Comparison of ENCODE assay signal across 10 mouse cellular contexts in genomic region chr3:20776128-20776963, GRCm38 (mm10).
DNase-seq lines count a peak whose midpoint lies in the region; ATAC-seq and TF ChIP-seq lines count a peak whose summit lies in the region.
"Had no signal": no experiment of that assay in that cellular context is flagged by ENCODE, and none has a peak within 500 bp of the region (broad histone marks: within the 10 kb centered on the region; RNA-seq: fewer than 3 reads in every experiment).

No protein-coding gene starts in this region.

- no peak for TF ChIP-seq CTCF in cortical plate, adult 2 months (IDR thresholded peaks at IDR 0.05; ENCODE audit: extremely low read depth, insufficient read depth, low read length)
- TF ChIP-seq CTCF in forebrain, postnatal 0 days (IDR thresholded peaks at IDR 0.05; ENCODE audit: low read depth): no peak
- no peak for TF ChIP-seq CTCF in thymus, adult 2 months (IDR thresholded peaks at IDR 0.05; ENCODE audit: borderline replicate concordance, control insufficient read depth, extremely low read depth, insufficient read depth, low read length, poor library complexity)

- no peaks in the 10 kb centered on the region for H3K27me3 ChIP-seq in forebrain, postnatal 0 days (ENCODE audit: insufficient read depth, low read length)
- H3K27me3 ChIP-seq in neural tube, embryonic 14.5 days (ENCODE audit: control insufficient read depth, insufficient read depth, low read length): no peaks in the 10 kb centered on the region
- H3K27me3 ChIP-seq in thymus, adult 2 months (ENCODE audit: control insufficient read depth, insufficient read depth, low read length): no peaks in the 10 kb centered on the region
- no peaks in the 10 kb centered on the region for H3K27me3 ChIP-seq in liver, embryonic 12.5 days (replicated peaks)
- H3K27me3 ChIP-seq: megakaryocyte, embryonic 14.5 days; stomach, embryonic 15.5 days had no signal

- no peaks in the 10 kb centered on the region for H3K4me1 ChIP-seq in cortical plate, adult 2 months (ENCODE audit: control insufficient read depth, insufficient read depth, low read length)
- H3K4me1 ChIP-seq in forebrain, postnatal 0 days (ENCODE audit: insufficient read depth): peaks cover 12% of the 10 kb centered on the region
- 0 out of 2 replicates have a peak, but pooled peaks cover 4% of the 10 kb centered on the region for H3K4me1 ChIP-seq in neural tube, embryonic 14.5 days (ENCODE audit: control insufficient read depth, insufficient read depth, low read length)
- no peaks in the 10 kb centered on the region for H3K4me1 ChIP-seq in thymus, adult 2 months (replicated peaks; ENCODE audit: control insufficient read depth, insufficient read depth, low read length)
- H3K4me1 ChIP-seq in liver, embryonic 12.5 days: no peaks in the 10 kb centered on the region
- H3K4me1 ChIP-seq: heart, embryonic 10.5 days; megakaryocyte, embryonic 14.5 days; stomach, embryonic 15.5 days had no signal

- no peak overlapping the region for H3K4me3 ChIP-seq in cortical plate, adult 2 months (ENCODE audit: insufficient read depth, low read length)
- no peak overlapping the region for H3K4me3 ChIP-seq in forebrain, postnatal 0 days (ENCODE audit: low read depth, low read length)
- no peak overlapping the region for H3K4me3 ChIP-seq in neural tube, embryonic 14.5 days (ENCODE audit: low read depth, low read length)
- H3K4me3 ChIP-seq in thymus, adult 2 months (ENCODE audit: control insufficient read depth, insufficient read depth, low read length): no peak overlapping the region
- no peak overlapping the region for H3K4me3 ChIP-seq in liver, embryonic 12.5 days
- H3K4me3 ChIP-seq: heart, embryonic 10.5 days; megakaryocyte, embryonic 14.5 days; stomach, embryonic 15.5 days had no signal

- H3K36me3 ChIP-seq in forebrain, postnatal 0 days (ENCODE audit: insufficient read depth): no peaks in the 10 kb centered on the region
- H3K36me3 ChIP-seq in neural tube, embryonic 14.5 days (ENCODE audit: control insufficient read depth, insufficient read depth, low read length): no peaks in the 10 kb centered on the region
- no peaks in the 10 kb centered on the region for H3K36me3 ChIP-seq in thymus, adult 2 months (ENCODE audit: control insufficient read depth, insufficient read depth, low read length)
- no peaks in the 10 kb centered on the region for H3K36me3 ChIP-seq in liver, embryonic 12.5 days
- H3K36me3 ChIP-seq: heart, embryonic 10.5 days; stomach, embryonic 15.5 days had no signal

- H3K27ac ChIP-seq in cortical plate, adult 2 months (ENCODE audit: insufficient read depth, low read length): peak overlapping the region; percentile 76; the same call in 1 of the 2 replicates
- H3K27ac ChIP-seq in forebrain, postnatal 0 days (ENCODE audit: low read depth, low read length): peak overlapping the region; percentile 85
- H3K27ac ChIP-seq in neural tube, embryonic 14.5 days (ENCODE audit: low read depth, low read length): peak overlapping the region; percentile 78
- H3K27ac ChIP-seq in thymus, adult 2 months (ENCODE audit: control insufficient read depth, insufficient read depth, low read length): no peak overlapping the region
- no peak overlapping the region for H3K27ac ChIP-seq in liver, embryonic 12.5 days
- H3K27ac ChIP-seq: heart, embryonic 10.5 days; stomach, embryonic 15.5 days had no signal

- no peak overlapping the region for H3K9ac ChIP-seq in forebrain, postnatal 0 days
- no peak overlapping the region for H3K9ac ChIP-seq in neural tube, embryonic 14.5 days (replicated peaks; ENCODE audit: low read depth, low read length)
- no peak overlapping the region for H3K9ac ChIP-seq in liver, embryonic 12.5 days
- H3K9ac ChIP-seq: stomach, embryonic 15.5 days had no signal

- H3K4me2 ChIP-seq in forebrain, postnatal 0 days (ENCODE audit: low read depth): no peak overlapping the region
- no peak overlapping the region for H3K4me2 ChIP-seq in neural tube, embryonic 14.5 days (ENCODE audit: low read depth, low read length)
- no peak overlapping the region for H3K4me2 ChIP-seq in liver, embryonic 12.5 days
- H3K4me2 ChIP-seq: stomach, embryonic 15.5 days had no signal

- 9% methylated on average over 4 of the region's 4 CpGs for WGBS in forebrain, postnatal 0 days
- WGBS in neural tube, embryonic 14.5 days: 26% methylated on average over 4 of the region's 4 CpGs
- WGBS in thymus, adult 2 months: 98% methylated on average over 4 of the region's 4 CpGs
- WGBS in liver, embryonic 12.5 days (ENCODE audit: insufficient replicate concordance): 77% methylated on average over 4 of the region's 4 CpGs

- peak; percentile 77 for DNase-seq in forebrain, postnatal 0 days
- peak; percentile 17 to 19 for DNase-seq in layer of hippocampus, postnatal 36 days
- no peak for DNase-seq in thymus, adult 2 months
- no peak for DNase-seq in embryo, embryonic 10.5 days (ENCODE audit: low spot score)

- H3K9me3 ChIP-seq in forebrain, postnatal 0 days (ENCODE audit: low read length): no peaks in the 10 kb centered on the region
- H3K9me3 ChIP-seq in neural tube, embryonic 14.5 days (ENCODE audit: control insufficient read depth, low read length): no peaks in the 10 kb centered on the region
- H3K9me3 ChIP-seq in liver, embryonic 12.5 days (replicated peaks): no peaks in the 10 kb centered on the region
- H3K9me3 ChIP-seq: heart, embryonic 10.5 days; megakaryocyte, embryonic 14.5 days; stomach, embryonic 15.5 days had no signal

- peak; percentile 95 for ATAC-seq in forebrain, postnatal 0 days
- peak; percentile 97 for ATAC-seq in neural tube, embryonic 14.5 days (ENCODE audit: low read depth)
- no peak for ATAC-seq in liver, embryonic 12.5 days

- no peak for TF ChIP-seq POLR2A in cortical plate, adult 2 months (IDR thresholded peaks at IDR 0.05; ENCODE audit: extremely low read depth, insufficient read depth, low read length)
- no peak for TF ChIP-seq POLR2A in thymus, adult 2 months (IDR thresholded peaks at IDR 0.05; ENCODE audit: control insufficient read depth, extremely low read depth, insufficient read depth, low read length, poor library complexity)

Comparison
In these comparisons a context has a peak if more than half of its experiments do, and no peak if none do; other contexts are left out.
1. H3K27ac ChIP-seq: peak in cortical plate, adult 2 months (single experiment), forebrain, postnatal 0 days (single experiment) and neural tube, embryonic 14.5 days (single experiment); none in thymus, adult 2 months (single experiment) and liver, embryonic 12.5 days (single experiment).
2. DNase-seq: peak in forebrain, postnatal 0 days (single experiment) and layer of hippocampus, postnatal 36 days (2 of 2); none in thymus, adult 2 months (single experiment) and embryo, embryonic 10.5 days (single experiment).